Mouse (Mus musculus): ENCODE data around the gene Mtor.
A peak's percentile ranks its signal among the peaks of the same experiment; 100 is the strongest.

- TF ChIP-seq POLR2A (IDR thresholded peaks at IDR 0.05; ENCODE audit: low read depth, low read length) (no peak), CTCF (conservative IDR thresholded peaks at IDR 0.05; ENCODE audit: insufficient read depth, insufficient read length, low read depth, low read length) (peak; percentile 72)
Measured at GRCm38 (mm10) chr4:148429686-148430085, 18.7 kb upstream of the Mtor start.

All from kidney, adult 2 months (tissue).